Mouse (Mus musculus) CH12.LX (cell line): ENCODE measurements around the gene Prom2.

Experiments
- CTCF ChIP-seq, 2 experiments: IDR thresholded peaks in 1 of 2; conservative IDR thresholded peaks in 1 of 2; 2 replicates each; pipeline ENCODE4 v1.5.1; 2011 to 2012; ENCODE audit warnings: low read depth in 2 of 2, low read length in 2 of 2, improper control_type of control experiment in 1 of 2, inconsistent platforms in 1 of 2, mild to moderate bottlenecking in 1 of 2, moderate library complexity in 1 of 2
- MEF2A ChIP-seq: IDR thresholded peaks from 2 replicates; pipeline ENCODE4 v1.6.1; 2014; ENCODE audit warnings: low read depth, mild to moderate bottlenecking, inconsistent platforms, low read length, improper control_type of control experiment, borderline replicate concordance
- MXI1 ChIP-seq: IDR thresholded peaks from 2 replicates; pipeline ENCODE4 v1.6.1; 2011; ENCODE audit warnings: mild to moderate bottlenecking, low read depth, low read length, improper control_type of control experiment
- NRF1 ChIP-seq: IDR thresholded peaks from 2 replicates; pipeline ENCODE4 v1.6.1; 2014; ENCODE audit warnings: low read depth, mild to moderate bottlenecking, inconsistent platforms, low read length, improper control_type of control experiment, moderate library complexity

DNA sequence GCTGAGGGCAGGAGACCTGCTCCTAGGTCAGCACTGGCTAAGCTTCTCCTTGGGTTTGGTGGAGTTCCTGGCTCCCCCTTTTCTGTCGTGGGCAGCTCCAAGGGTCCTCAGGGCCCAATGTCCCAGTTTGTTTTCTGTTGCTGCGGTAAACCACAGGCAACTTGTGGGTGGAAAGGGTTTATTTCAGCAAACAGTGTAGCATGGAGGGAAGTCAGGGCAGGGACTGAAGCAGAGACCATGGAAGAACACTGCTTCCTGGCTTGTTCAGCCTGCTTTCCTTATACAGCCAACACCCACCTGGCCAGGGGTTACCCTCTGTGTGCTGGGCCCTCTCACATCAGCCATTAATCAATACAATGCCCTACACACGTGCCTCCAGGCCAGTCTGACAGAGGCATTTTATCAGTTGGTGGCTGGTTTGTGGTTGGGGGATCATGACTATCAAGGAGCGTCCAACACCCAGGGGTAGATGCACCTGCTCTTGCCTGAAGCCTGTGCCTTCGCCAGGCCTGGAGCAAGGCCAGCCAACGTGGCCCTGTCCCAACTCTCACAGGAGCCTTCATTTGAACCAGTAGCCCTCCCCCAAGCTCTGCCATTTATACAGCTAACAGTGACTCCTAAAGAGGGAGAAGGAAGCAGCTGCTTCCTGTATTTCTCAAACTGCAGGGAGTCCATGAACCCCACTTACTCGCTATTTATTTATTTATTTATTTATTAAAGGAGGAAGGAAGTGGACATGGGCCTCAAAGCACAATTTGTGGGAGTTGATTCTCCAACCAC lies 17.1 kb downstream of the Prom2 start:
- TF ChIP-seq CTCF (conservative IDR thresholded peaks at IDR 0.05 in 1 of 2, IDR thresholded peaks at IDR 0.05 in 1 of 2; ENCODE audit: low read depth in 2 of 2, low read length in 2 of 2) (no peak), MXI1 (no peak), NRF1 (no peak), MEF2A (no peak)
